Comparison of ENCODE assay signal across 19 mouse cellular contexts in genomic region chr2:156080391-156080790, GRCm38 (mm10). TPM values are rescaled to one million over a fixed set of nuclear protein-coding genes. Genes with fewer than 3 reads are reported as not detected.
DNase-seq lines count a peak whose midpoint lies in the region; ATAC-seq and TF ChIP-seq lines count a peak whose summit lies in the region.
"Had no signal": no experiment of that assay in that cellular context is flagged by ENCODE, and none has a peak within 500 bp of the region (broad histone marks: within the 10 kb centered on the region; RNA-seq: fewer than 3 reads in every experiment).

No protein-coding gene starts in this region.

- H3K27ac ChIP-seq in forebrain, embryonic 13.5 days = peak overlapping the region; percentile 10; the same call in 1 of the 2 replicates
- no peak overlapping the region for H3K27ac ChIP-seq in forebrain, embryonic 11.5 days (ENCODE audit: low read depth, low read length)
- 0 out of 2 replicates have a peak overlapping the region, but pooled peaks have one; percentile 13 for H3K27ac ChIP-seq in heart, embryonic 12.5 days (ENCODE audit: poor library complexity, severe bottlenecking)
- peak overlapping the region; percentile 19 for H3K27ac ChIP-seq in hindbrain, embryonic 13.5 days
- no peak overlapping the region for H3K27ac ChIP-seq in hindbrain, embryonic 10.5 days
- peak overlapping the region; percentile 10; the same call in 1 of the 2 replicates for H3K27ac ChIP-seq in layer of hippocampus, adult 2 months
- H3K27ac ChIP-seq: embryonic facial prominence, embryonic 10.5 days; forebrain, embryonic 15.5 days; intestine, embryonic 15.5 days; kidney, embryonic 15.5 days had no signal

- no peak overlapping the region for H3K9ac ChIP-seq in forebrain, embryonic 13.5 days
- no peak overlapping the region for H3K9ac ChIP-seq in forebrain, embryonic 11.5 days (ENCODE audit: low read length)
- H3K9ac ChIP-seq in heart, embryonic 12.5 days = no peak overlapping the region
- no peak overlapping the region for H3K9ac ChIP-seq in hindbrain, embryonic 13.5 days
- H3K9ac ChIP-seq: forebrain, embryonic 15.5 days; intestine, embryonic 15.5 days; kidney, embryonic 15.5 days had no signal

- 88% methylated on average over 7 of the region's 7 CpGs for whole genome bisulfite sequencing in forebrain, embryonic 13.5 days
- 95% methylated on average over 7 of the region's 7 CpGs for WGBS in forebrain, embryonic 11.5 days
- WGBS in heart, embryonic 12.5 days = 89% methylated on average over 7 of the region's 7 CpGs
- WGBS in hindbrain, embryonic 13.5 days = 88% methylated on average over 7 of the region's 7 CpGs
- WGBS in hindbrain, embryonic 10.5 days = 89% methylated on average over 7 of the region's 7 CpGs

- peaks cover 16% of the 10 kb centered on the region; the same call in 1 of the 2 replicates for H3K4me1 ChIP-seq in forebrain, embryonic 13.5 days
- H3K4me1 ChIP-seq in forebrain, embryonic 11.5 days (replicated peaks; ENCODE audit: control insufficient read depth, insufficient read depth, low read length) = no peaks in the 10 kb centered on the region
- H3K4me1 ChIP-seq in heart, embryonic 12.5 days (replicated peaks) = peaks cover 29% of the 10 kb centered on the region
- H3K4me1 ChIP-seq in hindbrain, embryonic 13.5 days (replicated peaks) = peaks cover 23% of the 10 kb centered on the region
- H3K4me1 ChIP-seq in hindbrain, embryonic 10.5 days (replicated peaks) = no peaks in the 10 kb centered on the region
- H3K4me1 ChIP-seq: embryonic facial prominence, embryonic 10.5 days; forebrain, embryonic 15.5 days had no signal

- H3K9me3 ChIP-seq in forebrain, embryonic 13.5 days (replicated peaks) = no peaks in the 10 kb centered on the region
- no peaks in the 10 kb centered on the region for H3K9me3 ChIP-seq in forebrain, embryonic 11.5 days (ENCODE audit: control insufficient read depth, low read length)
- no peaks in the 10 kb centered on the region for H3K9me3 ChIP-seq in heart, embryonic 12.5 days (replicated peaks)
- H3K9me3 ChIP-seq in hindbrain, embryonic 13.5 days = no peaks in the 10 kb centered on the region
- H3K9me3 ChIP-seq in hindbrain, embryonic 10.5 days = no peaks in the 10 kb centered on the region
- H3K9me3 ChIP-seq: embryonic facial prominence, embryonic 10.5 days; forebrain, embryonic 15.5 days; intestine, embryonic 15.5 days; kidney, embryonic 15.5 days had no signal

- H3K4me3 ChIP-seq in forebrain, embryonic 13.5 days = no peak overlapping the region
- H3K4me3 ChIP-seq in forebrain, embryonic 11.5 days (ENCODE audit: low read depth, low read length) = no peak overlapping the region
- H3K4me3 ChIP-seq in heart, embryonic 12.5 days = no peak overlapping the region
- H3K4me3 ChIP-seq in hindbrain, embryonic 13.5 days = no peak overlapping the region
- H3K4me3 ChIP-seq in hindbrain, embryonic 10.5 days = no peak overlapping the region
- H3K4me3 ChIP-seq in layer of hippocampus, adult 2 months = no peak overlapping the region
- H3K4me3 ChIP-seq: embryonic facial prominence, embryonic 10.5 days; forebrain, embryonic 15.5 days; intestine, embryonic 15.5 days; kidney, embryonic 15.5 days had no signal

- H3K4me2 ChIP-seq in forebrain, embryonic 13.5 days = no peak overlapping the region
- H3K4me2 ChIP-seq in forebrain, embryonic 11.5 days (ENCODE audit: low read depth, low read length, severe bottlenecking) = no peak overlapping the region
- no peak overlapping the region for H3K4me2 ChIP-seq in heart, embryonic 12.5 days
- no peak overlapping the region for H3K4me2 ChIP-seq in hindbrain, embryonic 13.5 days
- H3K4me2 ChIP-seq: forebrain, embryonic 15.5 days; intestine, embryonic 15.5 days; kidney, embryonic 15.5 days had no signal

- intact Hi-C loops in heart, postnatal 10 days (cut with DNase I) = no loop called here

- no peak for DNase-seq in forebrain, embryonic 11.5 days (ENCODE audit: low spot score)
- no peak for DNase-seq in heart, postnatal 10 days
- no peak for DNase-seq in hindbrain, embryonic 10.5 days (ENCODE audit: low spot score)
- no peak for DNase-seq in layer of hippocampus, adult 2 months (ENCODE audit: low spot score in 2 of 2)
- DNase-seq in layer of hippocampus, adult 11-12 months (ENCODE audit: low spot score) = no peak
- DNase-seq: adrenal gland, postnatal 10 days; gastrocnemius, postnatal 14 days; kidney, adult 2 months had no signal

- H3K27me3 ChIP-seq in forebrain, embryonic 13.5 days = no peaks in the 10 kb centered on the region
- H3K27me3 ChIP-seq in forebrain, embryonic 11.5 days (ENCODE audit: control insufficient read depth, insufficient read depth, low read length) = no peaks in the 10 kb centered on the region
- H3K27me3 ChIP-seq in heart, embryonic 12.5 days (replicated peaks) = no peaks in the 10 kb centered on the region
- H3K27me3 ChIP-seq in hindbrain, embryonic 13.5 days = no peaks in the 10 kb centered on the region
- no peaks in the 10 kb centered on the region for H3K27me3 ChIP-seq in hindbrain, embryonic 10.5 days (ENCODE audit: insufficient read depth, poor library complexity, severe bottlenecking)
- H3K27me3 ChIP-seq: forebrain, embryonic 15.5 days; intestine, embryonic 15.5 days; kidney, embryonic 15.5 days had no signal

- no peak for TF ChIP-seq CTCF in layer of hippocampus, adult 2 months (conservative IDR thresholded peaks at IDR 0.05)

- no peak for ATAC-seq in forebrain, embryonic 13.5 days
- ATAC-seq in forebrain, embryonic 11.5 days (replicated peaks; ENCODE audit: low FRiP score) = no peak
- ATAC-seq in heart, embryonic 12.5 days (ENCODE audit: insufficient number of reproducible peaks, low FRiP score) = no peak
- no peak for ATAC-seq in hindbrain, embryonic 13.5 days (ENCODE audit: low FRiP score)
- ATAC-seq: forebrain, embryonic 15.5 days; hindbrain, embryonic 16.5 days had no signal

- H3K36me3 ChIP-seq in forebrain, embryonic 13.5 days (ENCODE audit: poor library complexity, severe bottlenecking) = peaks cover 37% of the 10 kb centered on the region
- peaks cover 28% of the 10 kb centered on the region; the same call in 1 of the 2 replicates for H3K36me3 ChIP-seq in forebrain, embryonic 11.5 days (ENCODE audit: control insufficient read depth, insufficient read depth, low read length)
- peaks cover 37% of the 10 kb centered on the region for H3K36me3 ChIP-seq in heart, embryonic 12.5 days
- H3K36me3 ChIP-seq in hindbrain, embryonic 13.5 days = peaks cover 39% of the 10 kb centered on the region
- peaks cover 50% of the 10 kb centered on the region for H3K36me3 ChIP-seq in hindbrain, embryonic 10.5 days

RNA-seq across cellular contexts. Expression of gene Spag4, which starts 15.4 kb away (rescaled TPM):
- 5.2 and 7.0 TPM in 2 replicates for polyA plus RNA-seq in forebrain, embryonic 13.5 days (2015; fragmentation: Nextera tagmentation; extraction: Ambion mirVana)
- polyA plus RNA-seq in forebrain, embryonic 11.5 days (2014; fragmentation: Nextera tagmentation; extraction: Ambion mirVana) = 5.0 and 6.3 TPM in 2 replicates
- polyA plus RNA-seq in heart, embryonic 12.5 days (2016; fragmentation: Nextera tagmentation; extraction: Ambion mirVana) = 3.1 and 3.3 TPM in 2 replicates
- total RNA-seq in heart, postnatal 10 days (2021) = 1 to 10 TPM in 1 of 2 experiments, under 1 TPM in 1; 0.72 to 1.1 TPM
- polyA plus RNA-seq in hindbrain, embryonic 13.5 days (2015; fragmentation: Nextera tagmentation; extraction: Ambion mirVana) = 5.1 and 5.8 TPM in 2 replicates
- polyA plus RNA-seq in hindbrain, embryonic 10.5 days (2016; fragmentation: Nextera tagmentation; extraction: Ambion mirVana) = 4.4 and 6.9 TPM in 2 replicates
- total RNA-seq in layer of hippocampus, adult 2 months (2021) = 1 to 10 TPM; 3.3 to 5.1 TPM

RNA-seq across cellular contexts. Expression of gene Fer1l4, which starts 27.6 kb away (rescaled TPM):
- polyA plus RNA-seq in forebrain, embryonic 13.5 days (2015; fragmentation: Nextera tagmentation; extraction: Ambion mirVana) = not detected in 2 replicates
- not detected in 2 replicates for polyA plus RNA-seq in forebrain, embryonic 11.5 days (2014; fragmentation: Nextera tagmentation; extraction: Ambion mirVana)
- not detected in 2 replicates for polyA plus RNA-seq in heart, embryonic 12.5 days (2016; fragmentation: Nextera tagmentation; extraction: Ambion mirVana)
- not detected for total RNA-seq in heart, postnatal 10 days (2021)
- not detected in 2 replicates for polyA plus RNA-seq in hindbrain, embryonic 13.5 days (2015; fragmentation: Nextera tagmentation; extraction: Ambion mirVana)
- polyA plus RNA-seq in hindbrain, embryonic 10.5 days (2016; fragmentation: Nextera tagmentation; extraction: Ambion mirVana) = not detected in 2 replicates
- total RNA-seq in layer of hippocampus, adult 2 months (2021) = not detected
- total RNA-seq: adrenal gland, postnatal 10 days; gastrocnemius, postnatal 14 days; hematopoietic stem cell, adult 5-6 weeks had no signal
- polyA plus RNA-seq: C2C12; embryonic facial prominence, embryonic 10.5 days; embryonic facial prominence, embryonic 14.5 days; forebrain, embryonic 15.5 days; hindbrain, embryonic 16.5 days; kidney, embryonic 15.5 days had no signal

RNA-seq across cellular contexts. Expression of gene Cpne1, which starts 31.4 kb away (rescaled TPM):
- polyA plus RNA-seq in forebrain, embryonic 13.5 days (2015; fragmentation: Nextera tagmentation; extraction: Ambion mirVana) = 42.6 and 44.9 TPM in 2 replicates
- polyA plus RNA-seq in forebrain, embryonic 11.5 days (2014; fragmentation: Nextera tagmentation; extraction: Ambion mirVana) = 48.7 and 58.8 TPM in 2 replicates
- polyA plus RNA-seq in heart, embryonic 12.5 days (2016; fragmentation: Nextera tagmentation; extraction: Ambion mirVana) = 30.0 and 31.0 TPM in 2 replicates
- 10 to 100 TPM; 23.0 to 23.3 TPM for total RNA-seq in heart, postnatal 10 days (2021)
- 32.0 and 34.6 TPM in 2 replicates for polyA plus RNA-seq in hindbrain, embryonic 13.5 days (2015; fragmentation: Nextera tagmentation; extraction: Ambion mirVana)
- 51.4 and 68.0 TPM in 2 replicates for polyA plus RNA-seq in hindbrain, embryonic 10.5 days (2016; fragmentation: Nextera tagmentation; extraction: Ambion mirVana)
- 10 to 100 TPM; 26.9 to 27.3 TPM for total RNA-seq in layer of hippocampus, adult 2 months (2021)

RNA-seq across cellular contexts. Expression of gene Rbm12, which starts 31.4 kb away (rescaled TPM):
- polyA plus RNA-seq in forebrain, embryonic 13.5 days (2015; fragmentation: Nextera tagmentation; extraction: Ambion mirVana) = 30.0 and 39.0 TPM in 2 replicates
- 45.7 and 47.6 TPM in 2 replicates for polyA plus RNA-seq in forebrain, embryonic 11.5 days (2014; fragmentation: Nextera tagmentation; extraction: Ambion mirVana)
- 26.2 and 26.9 TPM in 2 replicates for polyA plus RNA-seq in heart, embryonic 12.5 days (2016; fragmentation: Nextera tagmentation; extraction: Ambion mirVana)
- 10 to 100 TPM; 31.5 to 33.5 TPM for total RNA-seq in heart, postnatal 10 days (2021)
- polyA plus RNA-seq in hindbrain, embryonic 13.5 days (2015; fragmentation: Nextera tagmentation; extraction: Ambion mirVana) = 27.9 and 29.1 TPM in 2 replicates
- 42.6 and 47.4 TPM in 2 replicates for polyA plus RNA-seq in hindbrain, embryonic 10.5 days (2016; fragmentation: Nextera tagmentation; extraction: Ambion mirVana)
- total RNA-seq in layer of hippocampus, adult 2 months (2021) = 10 to 100 TPM; 26.9 to 36.3 TPM

RNA-seq across cellular contexts. Expression of gene Gm28036, which starts 46.5 kb away (rescaled TPM):
- 20.7 and 21.2 TPM in 2 replicates for polyA plus RNA-seq in forebrain, embryonic 13.5 days (2015; fragmentation: Nextera tagmentation; extraction: Ambion mirVana)
- polyA plus RNA-seq in forebrain, embryonic 11.5 days (2014; fragmentation: Nextera tagmentation; extraction: Ambion mirVana) = 18.8 and 20.8 TPM in 2 replicates
- polyA plus RNA-seq in heart, embryonic 12.5 days (2016; fragmentation: Nextera tagmentation; extraction: Ambion mirVana) = 19.1 and 21.0 TPM in 2 replicates
- 10 to 100 TPM; 19.7 to 19.8 TPM for total RNA-seq in heart, postnatal 10 days (2021)
- polyA plus RNA-seq in hindbrain, embryonic 13.5 days (2015; fragmentation: Nextera tagmentation; extraction: Ambion mirVana) = 21.6 and 24.1 TPM in 2 replicates
- polyA plus RNA-seq in hindbrain, embryonic 10.5 days (2016; fragmentation: Nextera tagmentation; extraction: Ambion mirVana) = 22.5 and 27.2 TPM in 2 replicates
- 10 to 100 TPM; 18.5 to 24.6 TPM for total RNA-seq in layer of hippocampus, adult 2 months (2021)

Comparison
In these comparisons a context has a peak if more than half of its experiments do, and no peak if none do; other contexts are left out.
1. H3K27ac ChIP-seq: peak in forebrain, embryonic 13.5 days (single experiment), heart, embryonic 12.5 days (single experiment), hindbrain, embryonic 13.5 days (single experiment) and layer of hippocampus, adult 2 months (single experiment); none in forebrain, embryonic 11.5 days (single experiment) and hindbrain, embryonic 10.5 days (single experiment).